Mouse (Mus musculus) erythroblast, embryonic 14.5 days (primary cell): ENCODE results near the gene Blzf1.

Source experiments
- GATA1 ChIP-seq: IDR thresholded peaks from 2 replicates; pipeline ENCODE4 v1.6.1; 2012; ENCODE audit warnings: low read length, inconsistent platforms, mixed read lengths
- TAL1 ChIP-seq: IDR thresholded peaks from 3 replicates; pipeline ENCODE4 v1.6.1; 2012; ENCODE audit warnings: low read length, inconsistent platforms, mixed read lengths

DNA sequence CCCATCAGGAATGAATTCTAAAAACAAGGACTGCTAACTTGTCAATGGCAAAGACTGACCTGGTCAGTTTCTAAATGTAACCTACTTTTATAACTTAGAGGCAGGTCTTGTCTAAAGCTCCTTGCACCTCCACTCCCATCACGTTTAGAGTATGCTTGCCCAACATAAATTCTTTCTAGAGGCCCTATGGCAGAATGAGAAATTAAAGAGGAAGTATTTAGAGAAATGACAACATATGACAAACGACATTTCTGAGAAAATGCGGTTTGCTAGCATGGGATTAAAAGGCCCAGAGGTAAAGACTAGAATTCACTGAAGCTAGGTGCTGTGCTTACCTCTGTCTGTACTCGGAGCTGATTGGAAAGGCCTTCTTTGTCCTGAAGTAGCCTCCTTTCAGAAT is 5.3 kb downstream of the Blzf1 start:
- no peak for TF ChIP-seq GATA1
- no peak for TF ChIP-seq TAL1
